Mouse (Mus musculus) myocyte (in vitro differentiated cells): ENCODE data around the gene Eef1akmt2. TPM values are rescaled to one million over a fixed set of nuclear protein-coding genes. Genes with fewer than 3 reads are reported as not detected.

Experiments
- H3K27me3 ChIP-seq: one replicate; pipeline ENCODE4 v1.6.1; 2011; ENCODE audit not compliant: control insufficient read depth, insufficient read depth, insufficient read length
- H3K36me3 ChIP-seq: one replicate; pipeline ENCODE4 v1.6.1; 2011; ENCODE audit not compliant: control insufficient read depth, insufficient read depth
- H3K4me2 ChIP-seq: one replicate; pipeline ENCODE4 v1.6.1; 2011; ENCODE audit warnings: low read depth, control low read depth
- H3K4me3 ChIP-seq: one replicate; pipeline ENCODE4 v1.5.1; 2011; ENCODE audit warnings: mild to moderate bottlenecking, control low read depth, moderate library complexity
- H3K79me2 ChIP-seq: one replicate; pipeline ENCODE4 v1.6.1; 2011; ENCODE audit not compliant: control insufficient read depth, insufficient read depth
- H3ac ChIP-seq: one replicate; pipeline ENCODE4 v1.6.1; 2011; ENCODE audit not compliant: control insufficient read depth, insufficient read length
- CEBPB ChIP-seq: IDR thresholded peaks from 2 replicates; pipeline ENCODE4 v1.6.1; 2011; ENCODE audit warnings: mild to moderate bottlenecking, moderate library complexity; ENCODE audit not compliant: poor library complexity, insufficient read depth, severe bottlenecking
- E2F4 ChIP-seq: IDR thresholded peaks from one replicate; pipeline ENCODE4 v1.6.1; 2011; ENCODE audit warnings: mild to moderate bottlenecking, control low read depth, moderate library complexity; ENCODE audit not compliant: insufficient read depth
- MAX ChIP-seq: IDR thresholded peaks from one replicate; pipeline ENCODE4 v1.6.1; 2011; ENCODE audit warnings: low read depth, mild to moderate bottlenecking, control low read depth
- MYOD1 ChIP-seq, 3 experiments: IDR thresholded peaks; one replicate each; pipeline ENCODE4 v1.6.1; 2011; ENCODE audit warnings: control low read depth in 2 of 3, low read depth in 2 of 3, mild to moderate bottlenecking in 2 of 3, moderate library complexity in 1 of 3; ENCODE audit not compliant: insufficient read length in 2 of 3, control insufficient read depth in 1 of 3
- MYOG ChIP-seq, 3 experiments: IDR thresholded peaks; one replicate each; pipeline ENCODE4 v1.6.1; 2011; ENCODE audit warnings: control low read depth in 2 of 3, low read depth in 2 of 3, mild to moderate bottlenecking in 2 of 3; ENCODE audit not compliant: insufficient read length in 2 of 3, control insufficient read depth in 1 of 3, insufficient read depth in 1 of 3
- POLR2A ChIP-seq: IDR thresholded peaks from one replicate; pipeline ENCODE4 v1.6.1; 2011; ENCODE audit warnings: low read depth, mild to moderate bottlenecking, control low read depth, moderate library complexity; ENCODE audit not compliant: insufficient read length
- POLR2AphosphoS2 ChIP-seq: IDR thresholded peaks from one replicate; pipeline ENCODE4 v1.6.1; 2011; ENCODE audit warnings: low read depth, control low read depth; ENCODE audit not compliant: insufficient read length
- REST ChIP-seq: IDR thresholded peaks from one replicate; pipeline ENCODE4 v1.6.1; 2011; ENCODE audit warnings: mild to moderate bottlenecking, control low read depth, moderate library complexity; ENCODE audit not compliant: insufficient read depth, insufficient read length
- SRF ChIP-seq: IDR thresholded peaks from one replicate; pipeline ENCODE4 v1.6.1; 2011; ENCODE audit warnings: low read depth; ENCODE audit not compliant: control insufficient read depth, insufficient read length
- TCF12 ChIP-seq: IDR thresholded peaks from one replicate; pipeline ENCODE4 v1.6.1; 2011; ENCODE audit warnings: mild to moderate bottlenecking, control low read depth; ENCODE audit not compliant: poor library complexity, insufficient read depth, severe bottlenecking
- TCF3 ChIP-seq: IDR thresholded peaks from one replicate; pipeline ENCODE4 v1.6.1; 2011; ENCODE audit warnings: low read depth, control low read depth; ENCODE audit not compliant: insufficient read length
- USF1 ChIP-seq: IDR thresholded peaks from one replicate; pipeline ENCODE4 v1.6.1; 2011; ENCODE audit warnings: low read depth, mild to moderate bottlenecking, control low read depth, moderate library complexity
- polyA plus RNA-seq: library from polyadenylated mRNA; unstranded; fragments of >200 nt; fragmentation: generic; extraction: Trizol; gene quantifications from one replicate; pipeline ENCODE4 v1.2.1, GENCODE M21; 2012; ENCODE audit warnings: missing spikeins

The Eef1akmt2 gene
- polyA plus RNA-seq, 1 experiment, result 10.8 TPM

DNA sequence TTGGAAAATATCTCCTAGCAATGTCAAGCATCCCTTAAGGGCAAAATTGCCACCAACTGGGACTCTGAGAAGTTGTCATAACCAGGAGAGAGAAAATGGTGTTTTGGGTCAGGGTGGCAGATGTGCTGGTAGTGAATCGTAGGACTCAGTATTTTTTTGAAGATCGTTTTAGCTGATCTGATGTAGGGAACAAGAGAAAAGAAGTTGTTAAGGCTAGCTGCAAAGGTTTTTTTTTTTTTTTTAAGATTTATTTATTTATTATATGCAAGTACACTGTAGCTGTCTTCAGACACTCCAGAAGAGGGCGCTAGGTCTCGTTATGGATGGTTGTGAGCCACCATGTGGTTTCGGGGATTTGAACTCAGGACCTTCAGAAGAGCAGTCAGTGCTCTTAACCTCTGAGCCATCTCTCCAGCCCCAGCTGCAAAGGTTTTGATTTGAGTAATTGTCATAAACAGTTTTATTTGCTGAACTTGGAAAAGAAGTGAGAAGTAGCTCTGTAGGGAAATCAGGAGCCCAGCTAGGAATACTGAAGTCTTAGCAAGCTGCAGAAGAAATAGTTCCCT is 5.7 kb upstream of the Eef1akmt2 start:
- TF ChIP-seq REST (no peak), TCF3 (no peak), MYOG (IDR thresholded peaks at IDR 0.05; ENCODE audit: control insufficient read depth in 1 of 3, insufficient read depth in 1 of 3, insufficient read length in 2 of 3, low read depth in 2 of 3) (no peak), SRF (no peak), TCF12 (no peak), MYOD1 (IDR thresholded peaks at IDR 0.05; ENCODE audit: control insufficient read depth in 1 of 3, insufficient read length in 2 of 3, low read depth in 2 of 3) (no peak), POLR2A (no peak), CEBPB (no peak), E2F4 (no peak), USF1 (no peak), POLR2AphosphoS2 (no peak), MAX (no peak)
- H3K36me3 ChIP-seq, result no peaks in the 10 kb centered on the region
- peak overlapping the region; percentile 68 for H3K4me3 ChIP-seq
- peak overlapping the region; percentile 59 for H3K4me2 ChIP-seq
- H3K79me2 ChIP-seq, result peaks cover 35% of the 10 kb centered on the region
- no peak overlapping the region for H3ac ChIP-seq
- no peaks in the 10 kb centered on the region for H3K27me3 ChIP-seq

DNA sequence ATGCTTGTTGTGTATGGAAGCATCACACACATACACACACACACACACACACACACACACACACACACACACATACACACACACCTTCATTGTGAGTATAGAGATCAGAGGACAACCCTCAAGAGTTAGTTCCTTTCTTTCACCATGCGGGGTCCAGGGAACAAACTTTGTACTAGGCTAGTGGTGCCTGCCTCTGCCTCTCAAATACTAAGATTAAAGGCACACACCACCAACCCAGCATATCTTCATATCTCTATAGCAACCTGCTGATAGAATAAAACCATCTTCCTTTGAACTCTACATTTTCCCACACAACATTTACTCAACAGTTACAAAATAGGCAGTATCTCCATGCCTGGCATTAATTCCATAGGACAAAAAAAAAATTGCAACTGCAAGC is 3.6 kb upstream of the Eef1akmt2 start:
- Histone ChIP-seq H3K27me3 (no peaks in the 10 kb centered on the region), H3K4me2 (no peak overlapping the region), H3K36me3 (no peaks in the 10 kb centered on the region), H3ac (no peak overlapping the region), H3K4me3 (no peak overlapping the region), H3K79me2 (peaks cover 16% of the 10 kb centered on the region)
- no peak for TF ChIP-seq SRF
- no peak for TF ChIP-seq POLR2A
- TF ChIP-seq TCF3, result no peak
- TF ChIP-seq E2F4, result no peak

GRCm38 (mm10) chr7:132853946-132854345 is 1.5 kb upstream of the Eef1akmt2 start:
- Histone ChIP-seq H3K4me2 (no peak overlapping the region), H3K79me2 (no peaks in the 10 kb centered on the region), H3K36me3 (no peaks in the 10 kb centered on the region), H3ac (no peak overlapping the region), H3K27me3 (no peaks in the 10 kb centered on the region), H3K4me3 (no peak overlapping the region)
- TF ChIP-seq POLR2A (no peak), MAX (no peak), CEBPB (no peak), SRF (no peak), MYOD1 (IDR thresholded peaks at IDR 0.05; ENCODE audit: control insufficient read depth in 1 of 3, insufficient read length in 2 of 3, low read depth in 2 of 3) (no peak), E2F4 (no peak)

GRCm38 (mm10) chr7:132853361-132853760 is 888 bp upstream of the Eef1akmt2 start:
- no peak overlapping the region for H3K4me2 ChIP-seq
- H3ac ChIP-seq, result no peak overlapping the region
- TF ChIP-seq USF1 (no peak), SRF (no peak), TCF3 (no peak), TCF12 (no peak), MAX (no peak), E2F4 (no peak), MYOD1 (IDR thresholded peaks at IDR 0.05; ENCODE audit: control insufficient read depth in 1 of 3, insufficient read length in 2 of 3, low read depth in 2 of 3) (no peak), CEBPB (no peak), MYOG (IDR thresholded peaks at IDR 0.05; ENCODE audit: control insufficient read depth in 1 of 3, insufficient read depth in 1 of 3, insufficient read length in 2 of 3, low read depth in 2 of 3) (no peak)
- peaks cover 5% of the 10 kb centered on the region for H3K36me3 ChIP-seq
- H3K27me3 ChIP-seq, result no peaks in the 10 kb centered on the region
- no peaks in the 10 kb centered on the region for H3K79me2 ChIP-seq
- no peak overlapping the region for H3K4me3 ChIP-seq

- TF ChIP-seq CEBPB (no peak), POLR2A (no peak)
- Histone ChIP-seq H3K4me2 (no peak overlapping the region), H3K27me3 (no peaks in the 10 kb centered on the region), H3K36me3 (peaks cover 7% of the 10 kb centered on the region), H3K4me3 (no peak overlapping the region), H3K79me2 (no peaks in the 10 kb centered on the region), H3ac (no peak overlapping the region)
Observed at GRCm38 (mm10) chr7:132843152-132843551, 9.3 kb downstream of the Eef1akmt2 start.

DNA sequence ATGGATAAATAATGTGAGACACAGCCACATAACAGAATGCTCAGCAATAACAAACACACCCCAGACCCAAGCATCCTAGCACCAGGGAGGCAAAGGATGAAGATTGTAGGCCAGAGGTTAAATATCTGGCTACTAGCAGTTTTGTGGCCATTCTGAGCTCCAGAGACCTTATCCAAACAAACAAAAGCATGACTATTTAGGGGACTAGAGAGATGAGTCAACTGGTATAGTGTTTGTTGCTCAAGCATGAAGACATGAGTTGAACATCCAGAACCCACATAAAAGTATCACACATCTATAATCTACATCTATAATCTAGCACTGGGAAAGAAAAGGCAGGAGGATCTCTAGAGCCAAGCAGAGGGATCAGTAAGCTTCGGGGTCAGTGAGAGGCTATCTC is 10.0 kb downstream of the Eef1akmt2 start:
- H3K36me3 ChIP-seq, result peaks cover 5% of the 10 kb centered on the region
- no peaks in the 10 kb centered on the region for H3K27me3 ChIP-seq
- no peak overlapping the region for H3K4me3 ChIP-seq
- no peak overlapping the region for H3K4me2 ChIP-seq
- no peaks in the 10 kb centered on the region for H3K79me2 ChIP-seq
- no peak overlapping the region for H3ac ChIP-seq
- TF ChIP-seq E2F4 (no peak), TCF12 (no peak), CEBPB (no peak), MYOG (IDR thresholded peaks at IDR 0.05; ENCODE audit: control insufficient read depth in 1 of 3, insufficient read depth in 1 of 3, insufficient read length in 2 of 3, low read depth in 2 of 3) (no peak), MAX (no peak), POLR2AphosphoS2 (no peak), POLR2A (no peak), SRF (no peak), REST (no peak), USF1 (no peak), MYOD1 (IDR thresholded peaks at IDR 0.05; ENCODE audit: control insufficient read depth in 1 of 3, insufficient read length in 2 of 3, low read depth in 2 of 3) (no peak), TCF3 (no peak)
